Mouse (Mus musculus) myocyte (in vitro differentiated cells): ENCODE results near the gene Fam129b.

Experiments used
- CEBPB ChIP-seq: IDR thresholded peaks from 2 replicates; pipeline ENCODE4 v1.6.1; 2011; ENCODE audit warnings: mild to moderate bottlenecking, moderate library complexity; ENCODE audit not compliant: poor library complexity, insufficient read depth, severe bottlenecking
- E2F4 ChIP-seq: IDR thresholded peaks from one replicate; pipeline ENCODE4 v1.6.1; 2011; ENCODE audit warnings: mild to moderate bottlenecking, control low read depth, moderate library complexity; ENCODE audit not compliant: insufficient read depth
- MAX ChIP-seq: IDR thresholded peaks from one replicate; pipeline ENCODE4 v1.6.1; 2011; ENCODE audit warnings: low read depth, mild to moderate bottlenecking, control low read depth
- MYOD1 ChIP-seq, 3 experiments: IDR thresholded peaks; one replicate each; pipeline ENCODE4 v1.6.1; 2011; ENCODE audit warnings: control low read depth in 2 of 3, low read depth in 2 of 3, mild to moderate bottlenecking in 2 of 3, moderate library complexity in 1 of 3; ENCODE audit not compliant: insufficient read length in 2 of 3, control insufficient read depth in 1 of 3
- MYOG ChIP-seq, 3 experiments: IDR thresholded peaks; one replicate each; pipeline ENCODE4 v1.6.1; 2011; ENCODE audit warnings: control low read depth in 2 of 3, low read depth in 2 of 3, mild to moderate bottlenecking in 2 of 3; ENCODE audit not compliant: insufficient read length in 2 of 3, control insufficient read depth in 1 of 3, insufficient read depth in 1 of 3
- POLR2A ChIP-seq: IDR thresholded peaks from one replicate; pipeline ENCODE4 v1.6.1; 2011; ENCODE audit warnings: low read depth, mild to moderate bottlenecking, control low read depth, moderate library complexity; ENCODE audit not compliant: insufficient read length
- POLR2AphosphoS2 ChIP-seq: IDR thresholded peaks from one replicate; pipeline ENCODE4 v1.6.1; 2011; ENCODE audit warnings: low read depth, control low read depth; ENCODE audit not compliant: insufficient read length
- SRF ChIP-seq: IDR thresholded peaks from one replicate; pipeline ENCODE4 v1.6.1; 2011; ENCODE audit warnings: low read depth; ENCODE audit not compliant: control insufficient read depth, insufficient read length
- TCF12 ChIP-seq: IDR thresholded peaks from one replicate; pipeline ENCODE4 v1.6.1; 2011; ENCODE audit warnings: mild to moderate bottlenecking, control low read depth; ENCODE audit not compliant: poor library complexity, insufficient read depth, severe bottlenecking
- TCF3 ChIP-seq: IDR thresholded peaks from one replicate; pipeline ENCODE4 v1.6.1; 2011; ENCODE audit warnings: low read depth, control low read depth; ENCODE audit not compliant: insufficient read length
- USF1 ChIP-seq: IDR thresholded peaks from one replicate; pipeline ENCODE4 v1.6.1; 2011; ENCODE audit warnings: low read depth, mild to moderate bottlenecking, control low read depth, moderate library complexity

DNA sequence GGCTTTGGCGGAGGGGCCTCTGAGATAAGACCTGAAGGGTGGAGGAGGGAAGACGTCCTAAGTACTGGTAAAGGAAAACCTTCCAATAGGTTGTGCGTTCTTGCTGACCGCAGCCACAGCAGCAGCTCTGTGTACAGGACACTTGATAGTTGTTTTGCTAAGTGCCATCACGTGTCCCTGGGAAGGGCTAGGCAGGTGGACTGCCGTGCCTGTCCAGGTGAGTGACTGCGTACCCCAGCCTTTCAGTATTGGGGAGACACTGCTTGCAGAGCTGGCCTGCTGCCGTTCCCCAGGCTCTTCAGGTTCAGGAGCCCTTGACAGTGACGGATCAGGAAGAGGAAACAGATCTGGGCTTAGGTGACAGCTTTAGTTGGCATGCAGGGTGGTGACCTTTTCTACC, 15.4 kb downstream of the Fam129b start:
- TF ChIP-seq POLR2A (no peak), MAX (no peak), TCF3 (no peak), POLR2AphosphoS2 (no peak), MYOD1 (IDR thresholded peaks at IDR 0.05; ENCODE audit: control insufficient read depth in 1 of 3, insufficient read length in 2 of 3, low read depth in 2 of 3) (no peak), CEBPB (no peak), TCF12 (no peak), SRF (no peak), USF1 (no peak), E2F4 (no peak), MYOG (IDR thresholded peaks at IDR 0.05; ENCODE audit: control insufficient read depth in 1 of 3, insufficient read depth in 1 of 3, insufficient read length in 2 of 3, low read depth in 2 of 3) (no peak)
